Mouse (Mus musculus): ENCODE data around the gene Prdm9. TPM values are rescaled to one million over a fixed set of nuclear protein-coding genes. Genes with fewer than 3 reads are reported as not detected.

Prdm9 gene
- polyA plus RNA-seq, 1 experiment from 2014 or later: 1.1 TPM

- H3K4me3 ChIP-seq (ENCODE audit: low read depth, low read length): peak overlapping the region; percentile 50
- ATAC-seq (replicated peaks; ENCODE audit: low FRiP score) (no peak), DNase-seq (ENCODE audit: low spot score) (peak; percentile 54)
- H3K9ac ChIP-seq (ENCODE audit: low read depth, low read length): peak overlapping the region; percentile 25; the same call in 1 of the 2 replicates
- WGBS: under 1% methylated on average over 33 of the region's 33 CpGs
- peak overlapping the region; percentile 77 for H3K4me2 ChIP-seq
- no peaks in the 10 kb centered on the region; the same call in 1 of the 2 replicates for H3K4me1 ChIP-seq (replicated peaks; ENCODE audit: control insufficient read depth, insufficient read depth, low read length)
- H3K36me3 ChIP-seq (ENCODE audit: control insufficient read depth, insufficient read depth, low read length): no peaks in the 10 kb centered on the region
- H3K27me3 ChIP-seq (replicated peaks; ENCODE audit: control insufficient read depth, insufficient read depth, low read length): peaks cover 26% of the 10 kb centered on the region
- H3K27ac ChIP-seq (ENCODE audit: low read depth, low read length): no peak overlapping the region
- H3K9me3 ChIP-seq (ENCODE audit: control insufficient read depth, low read length): no peaks in the 10 kb centered on the region
Measured at GRCm38 (mm10) chr17:15536457-15536904, 27.7 kb downstream of the Prdm9 start.

GRCm38 (mm10) chr17:15535943-15536342 is 28.2 kb downstream of the Prdm9 start:
- WGBS: 16% methylated on average over 8 of the region's 8 CpGs
- no peak overlapping the region for H3K27ac ChIP-seq (ENCODE audit: low read depth, low read length)
- no peak overlapping the region for H3K9ac ChIP-seq (ENCODE audit: low read depth, low read length)
- no peak for DNase-seq (ENCODE audit: low spot score)
- no peaks in the 10 kb centered on the region for H3K36me3 ChIP-seq (ENCODE audit: control insufficient read depth, insufficient read depth, low read length)
- peak overlapping the region; percentile 50 for H3K4me3 ChIP-seq (ENCODE audit: low read depth, low read length)
- no peaks in the 10 kb centered on the region for H3K9me3 ChIP-seq (ENCODE audit: control insufficient read depth, low read length)
- no peaks in the 10 kb centered on the region; the same call in 1 of the 2 replicates for H3K4me1 ChIP-seq (replicated peaks; ENCODE audit: control insufficient read depth, insufficient read depth, low read length)
- ATAC-seq (replicated peaks; ENCODE audit: low FRiP score): no peak
- H3K27me3 ChIP-seq (replicated peaks; ENCODE audit: control insufficient read depth, insufficient read depth, low read length): peaks cover 26% of the 10 kb centered on the region
- peak overlapping the region; percentile 77 for H3K4me2 ChIP-seq

DNA sequence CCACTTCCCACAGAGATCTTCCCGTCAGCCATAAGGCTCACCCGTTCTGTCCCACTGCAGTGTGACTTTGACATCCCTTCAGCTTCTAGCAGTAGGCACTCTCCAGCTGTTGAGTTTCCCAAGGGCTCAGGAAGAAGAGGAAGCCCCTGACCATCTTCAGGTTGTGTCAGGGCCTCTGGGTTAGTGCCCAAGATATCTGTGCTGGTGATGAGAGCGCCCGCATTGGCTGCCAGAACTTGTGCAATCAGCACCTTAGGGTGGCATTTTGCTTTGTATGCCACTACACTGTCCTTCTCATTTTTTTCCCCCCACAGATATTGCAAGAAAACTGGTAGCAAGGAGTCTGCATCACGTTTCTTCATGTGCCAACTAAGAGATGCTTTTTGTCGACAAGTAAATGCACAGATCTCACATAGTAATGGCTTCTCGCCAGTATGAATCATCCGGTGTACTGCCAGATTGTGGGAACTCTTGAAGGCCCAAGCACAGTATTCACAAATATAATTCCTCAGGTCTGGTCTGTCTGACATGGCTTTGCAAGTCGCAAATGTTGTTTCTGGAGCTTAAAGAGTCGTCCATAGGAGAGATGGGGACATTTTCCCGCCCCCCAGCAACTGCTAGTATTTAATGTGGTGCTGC is 28.9 kb downstream of the Prdm9 start:
- Histone ChIP-seq H3K27me3 (replicated peaks; ENCODE audit: control insufficient read depth, insufficient read depth, low read length) (peaks cover 26% of the 10 kb centered on the region), H3K9me3 (ENCODE audit: control insufficient read depth, low read length) (no peaks in the 10 kb centered on the region), H3K9ac (ENCODE audit: low read depth, low read length) (no peak overlapping the region), H3K4me1 (replicated peaks; ENCODE audit: control insufficient read depth, insufficient read depth, low read length) (no peaks in the 10 kb centered on the region; the same call in 1 of the 2 replicates), H3K4me2 (no peak overlapping the region; the same call in 1 of the 2 replicates), H3K36me3 (ENCODE audit: control insufficient read depth, insufficient read depth, low read length) (no peaks in the 10 kb centered on the region), H3K4me3 (ENCODE audit: low read depth, low read length) (no peak overlapping the region), H3K27ac (ENCODE audit: low read depth, low read length) (no peak overlapping the region)
- no peak for ATAC-seq (replicated peaks; ENCODE audit: low FRiP score)
- 53% methylated on average over 11 of the region's 11 CpGs for WGBS
- no peak for DNase-seq (ENCODE audit: low spot score)

DNA sequence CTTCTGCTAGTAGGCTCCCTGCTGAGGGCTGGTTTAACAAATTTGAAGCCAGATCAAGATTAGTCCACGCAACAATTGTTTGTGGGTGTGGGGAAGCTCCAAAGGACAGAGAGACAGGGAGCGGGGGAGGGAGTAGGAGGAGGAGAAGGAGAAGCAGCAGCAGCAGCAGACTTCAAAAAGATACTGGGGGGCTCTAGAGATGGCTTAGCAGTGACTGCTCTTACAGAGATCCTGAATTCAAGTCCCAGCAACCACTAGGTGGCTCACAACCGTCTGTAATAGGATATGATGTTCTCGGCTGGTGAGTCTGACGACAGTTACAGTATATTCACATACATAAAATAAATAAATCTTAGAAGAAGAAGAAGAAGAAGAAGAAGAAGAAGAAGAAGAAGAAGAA is 34.0 kb downstream of the Prdm9 start:
- peaks cover 10% of the 10 kb centered on the region; the same call in 1 of the 2 replicates for H3K4me1 ChIP-seq (replicated peaks; ENCODE audit: control insufficient read depth, insufficient read depth, low read length)
- no peaks in the 10 kb centered on the region for H3K9me3 ChIP-seq (ENCODE audit: control insufficient read depth, low read length)
- H3K9ac ChIP-seq (ENCODE audit: low read depth, low read length): no peak overlapping the region
- 12% methylated on average over 5 of the region's 5 CpGs for WGBS
- H3K27ac ChIP-seq (ENCODE audit: low read depth, low read length): no peak overlapping the region
- peaks cover 3% of the 10 kb centered on the region for H3K27me3 ChIP-seq (replicated peaks; ENCODE audit: control insufficient read depth, insufficient read depth, low read length)
- ATAC-seq (replicated peaks; ENCODE audit: low FRiP score): no peak
- H3K4me3 ChIP-seq (ENCODE audit: low read depth, low read length): no peak overlapping the region
- no peaks in the 10 kb centered on the region for H3K36me3 ChIP-seq (ENCODE audit: control insufficient read depth, insufficient read depth, low read length)
- H3K4me2 ChIP-seq: no peak overlapping the region
- DNase-seq (ENCODE audit: low spot score): no peak

GRCm38 (mm10) chr17:15528887-15529286 is 35.3 kb downstream of the Prdm9 start:
- Histone ChIP-seq H3K4me3 (ENCODE audit: low read depth, low read length) (no peak overlapping the region), H3K27ac (ENCODE audit: low read depth, low read length) (no peak overlapping the region), H3K9me3 (ENCODE audit: control insufficient read depth, low read length) (no peaks in the 10 kb centered on the region), H3K36me3 (ENCODE audit: control insufficient read depth, insufficient read depth, low read length) (peaks cover 6% of the 10 kb centered on the region; the same call in 1 of the 2 replicates), H3K4me1 (replicated peaks; ENCODE audit: control insufficient read depth, insufficient read depth, low read length) (peaks cover 11% of the 10 kb centered on the region; the same call in 1 of the 2 replicates), H3K4me2 (no peak overlapping the region), H3K27me3 (replicated peaks; ENCODE audit: control insufficient read depth, insufficient read depth, low read length) (no peaks in the 10 kb centered on the region), H3K9ac (ENCODE audit: low read depth, low read length) (no peak overlapping the region)
- ATAC-seq (replicated peaks; ENCODE audit: low FRiP score) (no peak), DNase-seq (ENCODE audit: low spot score) (no peak)
- 59% methylated on average over 2 of the region's 2 CpGs for whole genome bisulfite sequencing

- peaks cover 11% of the 10 kb centered on the region; the same call in 1 of the 2 replicates for H3K4me1 ChIP-seq (replicated peaks; ENCODE audit: control insufficient read depth, insufficient read depth, low read length)
- H3K27me3 ChIP-seq (replicated peaks; ENCODE audit: control insufficient read depth, insufficient read depth, low read length): no peaks in the 10 kb centered on the region
- peak overlapping the region; percentile 93 for H3K4me3 ChIP-seq (ENCODE audit: low read depth, low read length)
- WGBS: 43% methylated on average over 3 of the region's 3 CpGs
- H3K9me3 ChIP-seq (ENCODE audit: control insufficient read depth, low read length): no peaks in the 10 kb centered on the region
- DNase-seq (ENCODE audit: low spot score) (no peak), ATAC-seq (replicated peaks; ENCODE audit: low FRiP score) (no peak)
- peak overlapping the region; percentile 93 for H3K9ac ChIP-seq (ENCODE audit: low read depth, low read length)
- H3K27ac ChIP-seq (ENCODE audit: low read depth, low read length): peak overlapping the region; percentile 79; the same call in 1 of the 2 replicates
- peaks cover 6% of the 10 kb centered on the region; the same call in 1 of the 2 replicates for H3K36me3 ChIP-seq (ENCODE audit: control insufficient read depth, insufficient read depth, low read length)
- peak overlapping the region; percentile 92 for H3K4me2 ChIP-seq
Measured at GRCm38 (mm10) chr17:15527811-15528136, 36.4 kb downstream of the Prdm9 start.

GRCm38 (mm10) chr17:15526986-15527810 is 37.0 kb downstream of the Prdm9 start, which contains the start of gene Pdcd2:
Pdcd2 (minus strand) TSS chr17:15527301.
- H3K9me3 ChIP-seq (ENCODE audit: control insufficient read depth, low read length): no peaks in the 10 kb centered on the region
- peak within 1 kb of the TSS; percentile 79 for H3K27ac ChIP-seq (ENCODE audit: low read depth, low read length)
- H3K36me3 ChIP-seq (ENCODE audit: control insufficient read depth, insufficient read depth, low read length): peaks cover 6% of the 10 kb centered on the region; the same call in 1 of the 2 replicates
- peaks cover 11% of the 10 kb centered on the region; the same call in 1 of the 2 replicates for H3K4me1 ChIP-seq (replicated peaks; ENCODE audit: control insufficient read depth, insufficient read depth, low read length)
- WGBS: 1% methylated on average over 54 of the region's 55 CpGs
- ATAC-seq (replicated peaks; ENCODE audit: low FRiP score) (peak; percentile 99), DNase-seq (ENCODE audit: low spot score) (peak; percentile 97)
- H3K27me3 ChIP-seq (replicated peaks; ENCODE audit: control insufficient read depth, insufficient read depth, low read length): no peaks in the 10 kb centered on the region
- H3K9ac ChIP-seq (ENCODE audit: low read depth, low read length): peak within 1 kb of the TSS; percentile 93
- peak within 1 kb of the TSS; percentile 92 for H3K4me2 ChIP-seq
- peak within 1 kb of the TSS; percentile 93 for H3K4me3 ChIP-seq (ENCODE audit: low read depth, low read length)

- DNase-seq (ENCODE audit: low spot score) (no peak), ATAC-seq (replicated peaks; ENCODE audit: low FRiP score) (no peak)
- Histone ChIP-seq H3K27me3 (replicated peaks; ENCODE audit: control insufficient read depth, insufficient read depth, low read length) (no peaks in the 10 kb centered on the region), H3K36me3 (ENCODE audit: control insufficient read depth, insufficient read depth, low read length) (peaks cover 10% of the 10 kb centered on the region; the same call in 1 of the 2 replicates), H3K4me2 (peak overlapping the region; percentile 92), H3K27ac (ENCODE audit: low read depth, low read length) (no peak overlapping the region), H3K9ac (ENCODE audit: low read depth, low read length) (peak overlapping the region; percentile 93), H3K9me3 (ENCODE audit: control insufficient read depth, low read length) (no peaks in the 10 kb centered on the region), H3K4me1 (replicated peaks; ENCODE audit: control insufficient read depth, insufficient read depth, low read length) (peaks cover 11% of the 10 kb centered on the region; the same call in 1 of the 2 replicates), H3K4me3 (ENCODE audit: low read depth, low read length) (peak overlapping the region; percentile 93)
- 12% methylated on average over 10 of the region's 10 CpGs for WGBS
Measured at GRCm38 (mm10) chr17:15526304-15526703, 37.9 kb downstream of the Prdm9 start.

Measured in liver, embryonic 11.5 days (tissue).